In the genomic region with DNA sequence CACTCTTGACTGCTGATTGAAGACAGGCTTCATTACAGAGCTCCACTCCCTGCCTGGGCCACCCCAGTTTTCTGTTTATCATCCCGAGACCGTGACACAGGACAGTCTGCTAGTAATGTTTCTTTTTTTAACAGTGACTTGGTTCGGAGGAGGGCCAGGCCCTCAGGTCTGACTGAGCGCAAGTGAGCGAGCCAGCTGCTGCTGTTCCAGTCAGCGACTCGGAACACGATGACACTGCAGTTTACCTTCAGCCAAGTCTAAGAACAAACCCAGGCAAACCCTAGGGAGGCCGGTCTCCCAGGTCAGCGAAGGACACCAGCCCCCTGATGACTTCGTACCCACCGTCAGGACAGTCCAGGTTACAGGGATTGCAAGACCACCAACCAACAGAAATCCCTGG, we compare ENCODE assay signal across 15 mouse cellular contexts. TPM values are rescaled to one million over a fixed set of nuclear protein-coding genes. Genes with fewer than 3 reads are reported as not detected.
DNase-seq lines count a peak whose midpoint lies in the region; ATAC-seq and TF ChIP-seq lines count a peak whose summit lies in the region.
"Had no signal": no experiment of that assay in that cellular context is flagged by ENCODE, and none has a peak within 500 bp of the region (broad histone marks: within the 10 kb centered on the region; RNA-seq: fewer than 3 reads in every experiment).

No protein-coding gene starts in this region.

- H3K27ac ChIP-seq in liver, adult 2 months (replicated peaks; ENCODE audit: insufficient read depth, low read depth, low read length): no peak overlapping the region
- H3K27ac ChIP-seq in liver, postnatal 0 days (ENCODE audit: low read depth): no peak overlapping the region
- H3K27ac ChIP-seq: embryonic facial prominence, embryonic 13.5 days; forebrain, embryonic 15.5 days; limb, embryonic 13.5 days; lung, embryonic 15.5 days; midbrain, embryonic 15.5 days; neural tube, embryonic 15.5 days had no signal

- H3K36me3 ChIP-seq in liver, adult 2 months (ENCODE audit: control insufficient read depth, insufficient read depth, low read length): peaks cover 10% of the 10 kb centered on the region
- peaks cover 62% of the 10 kb centered on the region for H3K36me3 ChIP-seq in liver, postnatal 0 days (replicated peaks; ENCODE audit: insufficient read depth, low read length)

- no peak overlapping the region for H3K9ac ChIP-seq in liver, adult 2 months (ENCODE audit: low read depth, low read length)
- H3K9ac ChIP-seq in liver, postnatal 0 days (replicated peaks): no peak overlapping the region
- H3K9ac ChIP-seq: embryonic facial prominence, embryonic 13.5 days; forebrain, embryonic 15.5 days; limb, embryonic 13.5 days; lung, embryonic 15.5 days; midbrain, embryonic 15.5 days; neural tube, embryonic 15.5 days had no signal

- no peak for TF ChIP-seq CTCF in liver, adult 2 months (IDR thresholded peaks at IDR 0.05; ENCODE audit: low read depth, low read length)
- TF ChIP-seq CTCF in liver, postnatal 0 days (IDR thresholded peaks at IDR 0.05; ENCODE audit: low read depth): no peak

- no peaks in the 10 kb centered on the region for H3K27me3 ChIP-seq in liver, adult 2 months (ENCODE audit: control insufficient read depth, insufficient read depth, low read length)
- no peaks in the 10 kb centered on the region for H3K27me3 ChIP-seq in liver, postnatal 0 days (ENCODE audit: insufficient read depth, low read length)
- H3K27me3 ChIP-seq: embryonic facial prominence, embryonic 13.5 days; forebrain, embryonic 15.5 days; limb, embryonic 13.5 days; lung, embryonic 15.5 days; midbrain, embryonic 15.5 days; neural tube, embryonic 15.5 days had no signal

- no peak overlapping the region for H3K4me3 ChIP-seq in liver, adult 2 months (ENCODE audit: insufficient read depth, low read depth, low read length)
- no peak overlapping the region for H3K4me3 ChIP-seq in liver, postnatal 0 days (ENCODE audit: low read depth, low read length)
- H3K4me3 ChIP-seq: embryonic facial prominence, embryonic 13.5 days; forebrain, embryonic 15.5 days; limb, embryonic 13.5 days; lung, embryonic 15.5 days; midbrain, embryonic 15.5 days; neural tube, embryonic 15.5 days had no signal

- no peaks in the 10 kb centered on the region for H3K79me2 ChIP-seq in liver, adult 2 months (ENCODE audit: control insufficient read depth, insufficient read depth, low read length)

- 78% methylated on average over 12 of the region's 12 CpGs for WGBS in liver, adult 2 months
- 89% methylated on average over 12 of the region's 12 CpGs for WGBS in liver, postnatal 0 days (ENCODE audit: insufficient replicate concordance)

- no peak; the same call in 1 of the 2 replicates for ATAC-seq in liver, postnatal 0 days
- ATAC-seq: forebrain, embryonic 15.5 days; midbrain, embryonic 15.5 days had no signal

- no peak overlapping the region for H3K4me2 ChIP-seq in liver, postnatal 0 days (ENCODE audit: low read depth, low read length)
- H3K4me2 ChIP-seq: embryonic facial prominence, embryonic 13.5 days; forebrain, embryonic 15.5 days; limb, embryonic 13.5 days; lung, embryonic 15.5 days; midbrain, embryonic 15.5 days; neural tube, embryonic 15.5 days had no signal

- peak; percentile 66 for DNase-seq in liver, adult 2 months (ENCODE audit: extremely low read depth, low read depth, low spot score)
- DNase-seq in liver, postnatal 0 days: no peak
- DNase-seq in heart, adult 9 months (ENCODE audit: low spot score in 2 of 2): peak; percentile 65 to 71
- DNase-seq in kidney, adult 8-10 months: peak; percentile 81 to 83
- DNase-seq in yolk sac, embryonic 10.5 days (ENCODE audit: low spot score): peak; percentile 40
- DNase-seq in right cerebral cortex, postnatal 36 days (ENCODE audit: low spot score in 2 of 2): no peak
- no peak for DNase-seq in lung, postnatal 25 days (ENCODE audit: low spot score)
- DNase-seq in cerebellum, postnatal 4 days (ENCODE audit: low spot score in 2 of 2): no peak

- no peak for TF ChIP-seq POLR2A in liver, adult 2 months (IDR thresholded peaks at IDR 0.05; ENCODE audit: extremely low read depth, insufficient read depth, low read length)

- H3K4me1 ChIP-seq in liver, adult 2 months (ENCODE audit: control insufficient read depth, insufficient read depth, low read length): peaks cover 18% of the 10 kb centered on the region
- H3K4me1 ChIP-seq in liver, postnatal 0 days (ENCODE audit: insufficient read depth): no peaks in the 10 kb centered on the region
- H3K4me1 ChIP-seq: embryonic facial prominence, embryonic 13.5 days; forebrain, embryonic 15.5 days; limb, embryonic 13.5 days; lung, embryonic 15.5 days; midbrain, embryonic 15.5 days; neural tube, embryonic 15.5 days had no signal

- TF ChIP-seq EP300 in liver, postnatal 0 days (IDR thresholded peaks at IDR 0.05; ENCODE audit: low read depth): no peak

- no peaks in the 10 kb centered on the region for H3K9me3 ChIP-seq in liver, postnatal 0 days (ENCODE audit: low read length)
- H3K9me3 ChIP-seq: embryonic facial prominence, embryonic 13.5 days; forebrain, embryonic 15.5 days; limb, embryonic 13.5 days; lung, embryonic 15.5 days; midbrain, embryonic 15.5 days; neural tube, embryonic 15.5 days had no signal

RNA-seq across cellular contexts. Expression of a gene that starts 12.2 kb away (rescaled TPM):
- total RNA-seq in liver, adult 2 months (2014; rRNA removed): 281 and 324 TPM in 2 replicates
- 148 and 191 TPM in 2 replicates for polyA plus RNA-seq in liver, adult 2 months (2012; rRNA removed)
- 227 and 228 TPM in 2 replicates for polyA plus RNA-seq in liver, postnatal 0 days (2015; fragmentation: Nextera tagmentation; extraction: Ambion mirVana)

RNA-seq across cellular contexts. Expression of a gene that starts 12.3 kb away (rescaled TPM):
- total RNA-seq in liver, adult 2 months (2014; rRNA removed): 0.07 and 0.09 TPM in 2 replicates
- 0.05 and 0.15 TPM in 2 replicates for polyA plus RNA-seq in liver, adult 2 months (2012; rRNA removed)
- polyA plus RNA-seq in liver, postnatal 0 days (2015; fragmentation: Nextera tagmentation; extraction: Ambion mirVana): 0.33 and 0.36 TPM in 2 replicates
- total RNA-seq: hematopoietic stem cell, adult 5-6 weeks had no signal

RNA-seq across cellular contexts. Expression of a gene that starts 48.3 kb away (rescaled TPM):
- 589 and 661 TPM in 2 replicates for total RNA-seq in liver, adult 2 months (2014; rRNA removed)
- 259 and 295 TPM in 2 replicates for polyA plus RNA-seq in liver, adult 2 months (2012; rRNA removed)
- polyA plus RNA-seq in liver, postnatal 0 days (2015; fragmentation: Nextera tagmentation; extraction: Ambion mirVana): 141 and 148 TPM in 2 replicates

Comparison
In these comparisons a context has a peak if more than half of its experiments do, and no peak if none do; other contexts are left out.
1. DNase-seq: peak in liver, adult 2 months (single experiment), heart, adult 9 months (2 of 2), kidney, adult 8-10 months (2 of 2) and yolk sac, embryonic 10.5 days (single experiment); none in liver, postnatal 0 days (single experiment), right cerebral cortex, postnatal 36 days (0 of 2), lung, postnatal 25 days (single experiment) and cerebellum, postnatal 4 days (0 of 2).